Mouse (Mus musculus): Measurements from ENCODE around the gene Purb. TPM values are rescaled to one million over a fixed set of nuclear protein-coding genes. Genes with fewer than 3 reads are reported as not detected.
A peak's percentile ranks its signal among the peaks of the same experiment; 100 is the strongest.

Gene Purb
- polyA plus RNA-seq, 1 experiment = 6.3 TPM

- DNase-seq (ENCODE audit: low read depth in 1 of 2, low spot score in 2 of 2) = no peak
- Histone ChIP-seq H3K27ac (ENCODE audit: insufficient read depth, low read length) (no peak overlapping the region), H3K4me3 (ENCODE audit: extremely low read depth, insufficient read depth, insufficient read length) (no peak overlapping the region), H3K36me3 (ENCODE audit: control insufficient read depth, insufficient read depth, low read length) (no peaks in the 10 kb centered on the region), H3K27me3 (ENCODE audit: control insufficient read depth, insufficient read depth, low read length) (peaks cover 1% of the 10 kb centered on the region; the same call in 1 of the 2 replicates), H3K4me1 (ENCODE audit: control insufficient read depth, insufficient read depth, insufficient read length) (peaks cover 5% of the 10 kb centered on the region; the same call in 1 of the 2 replicates)
- WGBS = 90% methylated on average over 7 of the region's 7 CpGs
- no peak for TF ChIP-seq POLR2A (IDR thresholded peaks at IDR 0.05; ENCODE audit: low read depth, low read length)
- TF ChIP-seq CTCF (IDR thresholded peaks at IDR 0.05; ENCODE audit: extremely low read depth, insufficient read depth, insufficient read length, insufficient replicate concordance) = no peak
Observed at GRCm38 (mm10) chr11:6480191-6480590, 4.5 kb upstream of the Purb start.

GRCm38 (mm10) chr11:6479231-6479630 is 3.5 kb upstream of the Purb start:
- no peak overlapping the region for H3K4me3 ChIP-seq (ENCODE audit: extremely low read depth, insufficient read depth, insufficient read length)
- no peak overlapping the region for H3K27ac ChIP-seq (ENCODE audit: insufficient read depth, low read length)
- no peak for TF ChIP-seq POLR2A (IDR thresholded peaks at IDR 0.05; ENCODE audit: low read depth, low read length)
- no peak for TF ChIP-seq CTCF (IDR thresholded peaks at IDR 0.05; ENCODE audit: extremely low read depth, insufficient read depth, insufficient read length, insufficient replicate concordance)
- 97% methylated on average over 2 of the region's 2 CpGs for WGBS
- H3K4me1 ChIP-seq (ENCODE audit: control insufficient read depth, insufficient read depth, insufficient read length) = peaks cover under 1% of the 10 kb centered on the region; the same call in 1 of the 2 replicates
- H3K36me3 ChIP-seq (ENCODE audit: control insufficient read depth, insufficient read depth, low read length) = peaks cover under 1% of the 10 kb centered on the region; the same call in 1 of the 2 replicates
- H3K27me3 ChIP-seq (ENCODE audit: control insufficient read depth, insufficient read depth, low read length) = peaks cover 1% of the 10 kb centered on the region; the same call in 1 of the 2 replicates
- DNase-seq (ENCODE audit: low read depth in 1 of 2, low spot score in 2 of 2) = no peak

GRCm38 (mm10) chr11:6477350-6477749 is 1.6 kb upstream of the Purb start:
- DNase-seq (ENCODE audit: low read depth in 1 of 2, low spot score in 2 of 2) = no peak
- H3K36me3 ChIP-seq (ENCODE audit: control insufficient read depth, insufficient read depth, low read length) = peaks cover 5% of the 10 kb centered on the region
- no peak overlapping the region for H3K4me3 ChIP-seq (ENCODE audit: extremely low read depth, insufficient read depth, insufficient read length)
- TF ChIP-seq POLR2A (IDR thresholded peaks at IDR 0.05; ENCODE audit: low read depth, low read length) = no peak
- no peak for TF ChIP-seq CTCF (IDR thresholded peaks at IDR 0.05; ENCODE audit: extremely low read depth, insufficient read depth, insufficient read length, insufficient replicate concordance)
- 100% methylated on average over 1 of the region's 1 CpGs for WGBS
- peaks cover 1% of the 10 kb centered on the region; the same call in 1 of the 2 replicates for H3K27me3 ChIP-seq (ENCODE audit: control insufficient read depth, insufficient read depth, low read length)
- H3K27ac ChIP-seq (ENCODE audit: insufficient read depth, low read length) = no peak overlapping the region
- H3K4me1 ChIP-seq (ENCODE audit: control insufficient read depth, insufficient read depth, insufficient read length) = peaks cover 3% of the 10 kb centered on the region; the same call in 1 of the 2 replicates

GRCm38 (mm10) chr11:6476876-6477275 is 1.2 kb upstream of the Purb start:
- peaks cover 3% of the 10 kb centered on the region; the same call in 1 of the 2 replicates for H3K4me1 ChIP-seq (ENCODE audit: control insufficient read depth, insufficient read depth, insufficient read length)
- TF ChIP-seq POLR2A (IDR thresholded peaks at IDR 0.05; ENCODE audit: low read depth, low read length) = no peak
- TF ChIP-seq CTCF (IDR thresholded peaks at IDR 0.05; ENCODE audit: extremely low read depth, insufficient read depth, insufficient read length, insufficient replicate concordance) = no peak
- H3K27me3 ChIP-seq (ENCODE audit: control insufficient read depth, insufficient read depth, low read length) = peaks cover 1% of the 10 kb centered on the region; the same call in 1 of the 2 replicates
- no peak overlapping the region for H3K27ac ChIP-seq (ENCODE audit: insufficient read depth, low read length)
- WGBS = 86% methylated on average over 6 of the region's 6 CpGs
- DNase-seq (ENCODE audit: low read depth in 1 of 2, low spot score in 2 of 2) = no peak
- no peak overlapping the region for H3K4me3 ChIP-seq (ENCODE audit: extremely low read depth, insufficient read depth, insufficient read length)
- H3K36me3 ChIP-seq (ENCODE audit: control insufficient read depth, insufficient read depth, low read length) = peaks cover 5% of the 10 kb centered on the region

GRCm38 (mm10) chr11:6474874-6475731 is 614 bp downstream of the Purb start:
- under 1% methylated on average over 109 of the region's 109 CpGs for WGBS
- peak; percentile 29 to 48 for DNase-seq (ENCODE audit: low read depth in 1 of 2, low spot score in 2 of 2)
- TF ChIP-seq CTCF (IDR thresholded peaks at IDR 0.05; ENCODE audit: extremely low read depth, insufficient read depth, insufficient read length, insufficient replicate concordance) = no peak
- TF ChIP-seq POLR2A (IDR thresholded peaks at IDR 0.05; ENCODE audit: low read depth, low read length) = no peak

GRCm38 (mm10) chr11:6474381-6474780 is 1.3 kb downstream of the Purb start:
- Histone ChIP-seq H3K27me3 (ENCODE audit: control insufficient read depth, insufficient read depth, low read length) (peaks cover 1% of the 10 kb centered on the region; the same call in 1 of the 2 replicates), H3K4me1 (ENCODE audit: control insufficient read depth, insufficient read depth, insufficient read length) (peaks cover 4% of the 10 kb centered on the region; the same call in 1 of the 2 replicates), H3K27ac (ENCODE audit: insufficient read depth, low read length) (peak overlapping the region; percentile 98), H3K36me3 (ENCODE audit: control insufficient read depth, insufficient read depth, low read length) (peaks cover 7% of the 10 kb centered on the region), H3K4me3 (ENCODE audit: extremely low read depth, insufficient read depth, insufficient read length) (peak overlapping the region; percentile 69)
- WGBS = 38% methylated on average over 6 of the region's 6 CpGs
- TF ChIP-seq POLR2A (IDR thresholded peaks at IDR 0.05; ENCODE audit: low read depth, low read length) (no peak), CTCF (IDR thresholded peaks at IDR 0.05; ENCODE audit: extremely low read depth, insufficient read depth, insufficient read length, insufficient replicate concordance) (no peak)
- no peak for DNase-seq (ENCODE audit: low read depth in 1 of 2, low spot score in 2 of 2)

More at GRCm38 (mm10) chr11:6474874-6475731, 614 bp downstream of the Purb start:
- Histone ChIP-seq H3K27ac (ENCODE audit: insufficient read depth, low read length) (peak overlapping the region; percentile 98), H3K27me3 (ENCODE audit: control insufficient read depth, insufficient read depth, low read length) (peaks cover 1% of the 10 kb centered on the region; the same call in 1 of the 2 replicates), H3K4me3 (ENCODE audit: extremely low read depth, insufficient read depth, insufficient read length) (peak overlapping the region; percentile 69), H3K36me3 (ENCODE audit: control insufficient read depth, insufficient read depth, low read length) (peaks cover 5% of the 10 kb centered on the region), H3K4me1 (ENCODE audit: control insufficient read depth, insufficient read depth, insufficient read length) (peaks cover 4% of the 10 kb centered on the region; the same call in 1 of the 2 replicates)
